Mouse (Mus musculus) E14TG2a.4 (cell line): ENCODE results near the gene Crat.

ENCODE experiments used
- CTCF ChIP-seq: conservative IDR thresholded peaks from 2 replicates; pipeline ENCODE4 v1.5.1; 2014; ENCODE audit warnings: low read length
- NANOG ChIP-seq: IDR thresholded peaks from 2 replicates; pipeline ENCODE4 v1.6.1; 2014; ENCODE audit warnings: borderline replicate concordance, low read length, mixed read lengths

GRCm38 (mm10) chr2:30446891-30447826 lies 31.5 kb upstream of the Crat start:
- TF ChIP-seq CTCF (no peak), NANOG (no peak)
